Mouse (Mus musculus): ENCODE results near the gene D430042O09Rik. TPM values are rescaled to one million over a fixed set of nuclear protein-coding genes. Genes with fewer than 3 reads are reported as not detected.

The D430042O09Rik gene
- polyA plus RNA-seq (2014; fragmentation: Illumina TruSeq; extraction: RNeasy Lipid Tissue Mini Kit (QIAGEN cat#74804); ENCODE audit: low read depth, low replicate concordance): 10.1 TPM

GRCm38 (mm10) chr7:125707593-125708022 lies at the start of gene D430042O09Rik, which contains the start of gene Gtf3c1:
TSS of gene D430042O09Rik (plus strand) at chr7:125707888.
TSS of gene Gtf3c1 (minus strand) at chr7:125707780.

Other genes with a start within 250 kb of the D430042O09Rik start
- gene Nsmce1, start 216.3 kb upstream of the D430042O09Rik start, polyA plus RNA-seq (2014; fragmentation: Illumina TruSeq; extraction: RNeasy Lipid Tissue Mini Kit (QIAGEN cat#74804); ENCODE audit: low read depth, low replicate concordance): 28.3 TPM
- gene Il4ra, start 155.8 kb upstream of the D430042O09Rik start, polyA plus RNA-seq (2014; fragmentation: Illumina TruSeq; extraction: RNeasy Lipid Tissue Mini Kit (QIAGEN cat#74804); ENCODE audit: low read depth, low replicate concordance): 1.8 TPM
- 0.24 TPM for gene Il21r, start 104.5 kb upstream of the D430042O09Rik start, polyA plus RNA-seq (2014; fragmentation: Illumina TruSeq; extraction: RNeasy Lipid Tissue Mini Kit (QIAGEN cat#74804); ENCODE audit: low read depth, low replicate concordance)
- gene Gtf3c1, start 108 bp upstream of the D430042O09Rik start, polyA plus RNA-seq (2014; fragmentation: Illumina TruSeq; extraction: RNeasy Lipid Tissue Mini Kit (QIAGEN cat#74804); ENCODE audit: low read depth, low replicate concordance): 8.6 TPM